Mouse (Mus musculus) liver, embryonic 14.5 days (tissue): Measurements from ENCODE around the gene Gm45808. TPM values are rescaled to one million over a fixed set of nuclear protein-coding genes. Genes with fewer than 3 reads are reported as not detected.

Experiments
- ATAC-seq: fragments of 200-750 bp; cut with Nextera tagmentation; 2 replicates; pipeline ENCODE4 v1.8.0; 2017; ENCODE audit warnings: moderate number of reproducible peaks, mild to moderate bottlenecking, moderate library complexity; ENCODE audit not compliant: insufficient read depth
- DNase-seq, 3 experiments: peaks; one replicate each; pipeline ENCODE4 v3.0.0-alpha.2; 2012 to 2013; ENCODE audit warnings: low read depth in 3 of 3, low spot score in 3 of 3
- H3K27ac ChIP-seq: fragments of 300-500 bp; sonication (generic); 2 replicates; pipeline ENCODE4 v1.5.1; 2014; ENCODE audit warnings: moderate library complexity, mild to moderate bottlenecking, control low read depth, inconsistent platforms
- H3K27me3 ChIP-seq: fragments of 300-500 bp; sonication (generic); 2 replicates; pipeline ENCODE4 v1.6.1; 2014; ENCODE audit warnings: mild to moderate bottlenecking, low read length, moderate library complexity; ENCODE audit not compliant: control insufficient read depth, insufficient read depth
- H3K36me3 ChIP-seq: fragments of 300-500 bp; sonication (generic); replicated peaks from 2 replicates; pipeline ENCODE4 v1.6.1; 2014; ENCODE audit warnings: low read depth; ENCODE audit not compliant: control insufficient read depth, insufficient read depth
- H3K4me1 ChIP-seq, 2 experiments: fragments of 200-500 bp in 1 of 2; fragments of 300-500 bp in 1 of 2; sonication (generic) in 1 of 2; replicated peaks; 2 replicates each; pipeline ENCODE4 v1.6.1; 2012 to 2014; ENCODE audit warnings: antibody characterized with exemption in 1 of 2, inconsistent platforms in 1 of 2, low read length in 1 of 2; ENCODE audit not compliant: control insufficient read depth in 2 of 2, insufficient read depth in 2 of 2
- H3K4me2 ChIP-seq: fragments of 300-500 bp; sonication (generic); 2 replicates; pipeline ENCODE4 v1.6.1; 2014; ENCODE audit warnings: low read depth, mild to moderate bottlenecking, control low read depth, moderate library complexity
- H3K4me3 ChIP-seq, 2 experiments: fragments of 200-500 bp in 1 of 2; fragments of 300-500 bp in 1 of 2; sonication (generic) in 1 of 2; 2 replicates each; pipeline ENCODE4 v1.5.1; 2012 to 2014; ENCODE audit warnings: low read depth in 2 of 2, low read length in 2 of 2, mild to moderate bottlenecking in 2 of 2, control low read depth in 1 of 2, inconsistent platforms in 1 of 2, moderate library complexity in 1 of 2; ENCODE audit not compliant: insufficient read depth in 1 of 2
- H3K9ac ChIP-seq: fragments of 300-500 bp; sonication (generic); replicated peaks from 2 replicates; pipeline ENCODE4 v1.6.1; 2014; ENCODE audit warnings: mild to moderate bottlenecking, control low read depth, moderate library complexity
- H3K9me3 ChIP-seq: fragments of 300-500 bp; sonication (generic); 2 replicates; pipeline ENCODE4 v1.6.1; 2016; ENCODE audit warnings: low read length, mixed read lengths; ENCODE audit not compliant: control insufficient read depth
- CTCF ChIP-seq: IDR thresholded peaks from 2 replicates; pipeline ENCODE4 v1.5.1; 2016; ENCODE audit warnings: antibody characterized with exemption, low read depth, control low read depth
- EP300 ChIP-seq: IDR thresholded peaks from 2 replicates; pipeline ENCODE4 v1.6.1; 2016; ENCODE audit warnings: antibody characterized with exemption, low read depth
- WGBS: fragments of 180-500 bp; shearing (Covaris S2); extraction: QIAGEN DNeasy Blood & Tissue Kit; methylation state at CpG from one replicate; pipeline ENCODE4 v1.1.7; 2014; ENCODE audit not compliant: insufficient replicate concordance; 5-methylcytosine and 5-hydroxymethylcytosine counted together
- polyA plus RNA-seq, 2 experiments: library from polyadenylated mRNA; depleted of rRNA in 1 of 2; stranded (reverse) in 1 of 2; unstranded in 1 of 2; fragments of >200 nt; fragmentation: Nextera tagmentation in 1 of 2; extraction: Ambion mirVana in 1 of 2; gene quantifications; 2 replicates each; pipeline versions ENCODE4 v1.2.1 to v1.2.3; 2012 to 2014

Gm45808 gene
- polyA plus RNA-seq, 2 experiments: not detected

DNA sequence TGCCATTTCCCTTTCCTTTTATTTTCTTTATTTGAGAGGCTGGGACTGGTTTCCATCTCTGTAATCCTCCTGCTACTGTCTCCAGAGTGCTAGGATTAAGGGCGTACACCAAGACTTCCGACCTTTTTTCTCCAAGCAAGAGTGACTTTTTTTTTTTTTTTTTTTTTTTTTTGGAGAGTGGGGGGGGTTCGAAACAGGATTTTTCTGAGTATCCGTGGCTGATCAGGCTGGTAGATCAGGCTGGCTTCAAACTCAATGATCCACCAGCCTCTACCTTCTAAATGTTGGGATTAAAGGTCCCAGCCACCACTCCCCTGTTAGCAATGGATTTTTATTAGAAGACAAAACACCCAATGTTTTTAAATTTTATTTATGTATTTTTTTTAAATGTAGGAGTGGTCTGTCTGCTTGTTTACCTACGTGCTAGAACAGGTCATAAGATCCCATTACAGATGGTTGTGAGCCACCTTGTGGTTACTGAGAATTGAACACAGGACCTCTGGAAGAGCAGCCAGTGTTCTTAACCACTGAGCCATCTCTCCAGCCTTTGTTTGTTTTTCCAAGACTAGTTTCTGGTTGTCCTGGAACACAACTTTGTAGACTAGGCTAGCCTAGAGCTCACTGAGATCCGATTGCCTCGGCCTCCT lies 40.0 kb upstream of the Gm45808 start:
- DNase-seq: peak in 1 of 3 experiments; percentile 58
- TF ChIP-seq CTCF (peak; percentile 71), EP300 (peak; percentile 2; the same call in 1 of the 2 replicates)
- H3K4me3 ChIP-seq: peak overlapping the region; percentile 76 to 88
- peaks cover 2 to 4% of the 10 kb centered on the region in 2 experiments; a peak in 3 of 4 replicates for H3K4me1 ChIP-seq
- peaks cover 34% of the 10 kb centered on the region for H3K36me3 ChIP-seq
- WGBS: 15% methylated on average over 7 of the region's 7 CpGs
- peak overlapping the region; percentile 100 for H3K27ac ChIP-seq
- peak overlapping the region; percentile 88 for H3K4me2 ChIP-seq
- H3K27me3 ChIP-seq: no peaks in the 10 kb centered on the region; the same call in 1 of the 2 replicates
- no peaks in the 10 kb centered on the region for H3K9me3 ChIP-seq
- ATAC-seq: 0 out of 2 replicates have a peak, but pooled peaks have one; percentile 14
- peak overlapping the region; percentile 99 for H3K9ac ChIP-seq

DNA sequence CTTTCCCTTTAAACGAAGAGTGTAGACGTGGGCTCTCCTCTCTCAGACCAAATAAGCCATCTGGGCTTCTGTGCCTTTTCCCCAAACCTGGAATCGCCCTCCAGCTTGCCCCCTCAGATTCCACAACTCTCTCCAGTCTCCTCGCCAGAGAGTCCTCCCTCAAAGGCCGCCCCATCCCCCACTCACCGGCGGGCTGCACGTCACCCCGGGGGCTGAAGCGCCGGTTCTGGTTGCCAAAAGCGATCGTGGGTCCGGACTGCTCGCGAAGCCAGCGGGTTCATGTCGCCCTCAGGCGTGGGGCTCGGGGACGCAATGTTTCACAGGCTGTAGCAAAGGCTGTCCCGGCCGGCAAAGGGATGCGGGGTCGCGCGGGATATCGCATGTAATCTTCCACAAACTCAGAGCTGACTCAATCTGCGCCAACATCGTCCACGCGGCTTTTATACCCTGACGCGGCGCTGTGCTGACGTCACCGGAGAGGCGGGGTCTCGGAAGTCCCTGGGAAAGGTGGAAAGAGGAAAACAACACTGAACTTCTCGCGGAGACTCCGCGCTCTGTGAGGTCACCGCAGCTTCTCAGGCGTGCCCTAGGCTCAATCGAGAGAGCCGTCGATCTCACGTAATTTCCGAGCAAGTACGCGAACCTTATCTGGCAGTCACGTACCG lies 39.3 kb upstream of the Gm45808 start, which contains the start of the genes Ppp1r15a and Plekha4:
Gene Ppp1r15a (minus strand): TSS at position 460 of the 665 bp plus-strand sequence.
Gene Plekha4 (plus strand): TSS at position 522 of the 665 bp plus-strand sequence.
- Histone ChIP-seq H3K27ac (peak within 1 kb of the TSS; percentile 100), H3K9me3 (no peaks in the 10 kb centered on the region), H3K9ac (peak within 1 kb of the TSS; percentile 99), H3K27me3 (no peaks in the 10 kb centered on the region), H3K4me2 (peak within 1 kb of the TSS; percentile 88), H3K36me3 (peaks cover 38% of the 10 kb centered on the region), H3K4me3 (peak within 1 kb of the TSS; percentile 76 to 88), H3K4me1 (peaks cover 6 to 8% of the 10 kb centered on the region in 2 experiments; a peak in 3 of 4 replicates)
- peak; percentile 71 for ATAC-seq
- peak; percentile 94 to 96 (median 96) for DNase-seq
- under 1% methylated on average over 54 of the region's 54 CpGs for WGBS
- TF ChIP-seq CTCF (no peak), EP300 (peak; percentile 41; the same call in 1 of the 2 replicates)

DNA sequence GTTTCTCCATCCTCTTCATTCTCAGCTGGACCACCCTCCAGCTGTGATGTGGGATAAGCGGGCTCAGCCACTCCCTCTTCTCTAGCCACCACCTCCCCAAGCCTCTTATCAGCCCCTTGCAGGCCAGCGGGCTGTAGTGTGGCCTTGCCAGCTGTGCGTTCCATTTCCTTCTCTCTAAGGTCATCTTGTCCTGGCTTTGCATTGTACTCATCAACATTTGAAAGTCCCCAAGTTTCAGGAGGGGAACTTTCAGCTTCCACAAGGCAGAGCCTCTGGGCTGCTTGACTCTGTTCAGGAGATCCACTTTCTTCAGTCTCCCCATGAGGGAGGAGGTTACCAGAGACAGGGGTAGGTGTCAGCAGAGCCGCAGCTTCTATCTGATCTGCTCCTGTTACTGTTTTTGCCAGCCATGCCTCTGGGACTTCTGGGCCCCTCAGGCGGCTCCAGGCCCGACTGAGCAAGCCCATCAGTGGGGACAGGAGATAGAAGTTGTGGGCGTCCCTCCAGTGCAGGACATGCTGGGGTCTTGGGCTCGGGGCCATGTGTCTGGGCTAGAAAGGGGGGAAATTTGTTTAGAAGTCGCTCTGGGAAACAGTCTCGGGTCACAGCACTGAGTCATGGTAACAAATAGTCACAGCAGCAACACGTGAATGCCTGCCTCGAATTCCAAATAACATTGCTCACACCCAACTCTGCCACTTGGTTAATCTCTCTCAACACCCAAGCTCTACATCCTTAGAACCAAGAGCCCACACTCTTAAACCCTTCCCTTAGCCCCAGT lies 38.4 kb upstream of the Gm45808 start:
- WGBS: 1% methylated on average over 12 of the region's 12 CpGs
- Histone ChIP-seq H3K9me3 (no peaks in the 10 kb centered on the region), H3K36me3 (peaks cover 42% of the 10 kb centered on the region), H3K27ac (peak overlapping the region; percentile 100), H3K27me3 (no peaks in the 10 kb centered on the region), H3K9ac (peak overlapping the region; percentile 99), H3K4me1 (peaks cover 6 to 8% of the 10 kb centered on the region in 2 experiments; a peak in 3 of 4 replicates), H3K4me2 (peak overlapping the region; percentile 88), H3K4me3 (peak overlapping the region; percentile 76 to 88)
- TF ChIP-seq EP300 (peak; percentile 95), CTCF (no peak)
- peak; percentile 95 to 96 (median 95) for DNase-seq
- peak; percentile 86 for ATAC-seq

DNA sequence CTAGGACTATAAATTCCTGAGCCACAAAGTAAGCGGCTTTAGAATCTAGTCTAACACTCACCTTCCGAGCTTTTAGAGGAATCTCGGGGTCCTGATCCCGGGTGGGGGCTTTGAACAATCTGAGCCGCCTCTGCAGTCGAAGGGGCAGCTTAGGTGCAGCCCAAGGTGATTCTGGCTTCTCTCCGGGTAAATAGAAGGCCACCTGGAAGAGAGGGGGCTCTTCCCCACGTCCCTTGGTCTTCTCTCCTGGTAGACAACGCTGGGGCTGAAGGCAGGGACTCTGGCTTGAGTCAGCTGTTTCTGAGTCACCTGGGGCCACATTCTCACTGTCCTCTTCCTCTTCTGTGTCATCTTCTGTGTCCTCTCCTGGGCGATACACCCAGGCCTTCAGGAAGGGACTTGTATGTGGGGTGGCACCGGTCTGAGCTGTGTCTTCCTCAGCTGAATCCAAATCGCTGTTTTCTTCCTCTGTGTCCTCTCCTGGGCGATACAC lies 37.1 kb upstream of the Gm45808 start:
- Histone ChIP-seq H3K9ac (peak overlapping the region; percentile 99), H3K4me1 (peaks cover 10 to 14% of the 10 kb centered on the region in 2 experiments)

More for the DNA sequence above, 37.1 kb upstream of the Gm45808 start:
- Histone ChIP-seq H3K9me3 (no peaks in the 10 kb centered on the region), H3K4me3 (peak overlapping the region; percentile 76 to 88), H3K27me3 (no peaks in the 10 kb centered on the region), H3K4me2 (peak overlapping the region; percentile 88), H3K27ac (peak overlapping the region; percentile 90), H3K36me3 (peaks cover 42% of the 10 kb centered on the region)
- TF ChIP-seq EP300: no peak
- TF ChIP-seq CTCF: no peak
- ATAC-seq: no peak
- peak in 1 of 3 experiments; percentile 38 for DNase-seq
- WGBS: 43% methylated on average over 12 of the region's 13 CpGs
